In the genomic region with DNA sequence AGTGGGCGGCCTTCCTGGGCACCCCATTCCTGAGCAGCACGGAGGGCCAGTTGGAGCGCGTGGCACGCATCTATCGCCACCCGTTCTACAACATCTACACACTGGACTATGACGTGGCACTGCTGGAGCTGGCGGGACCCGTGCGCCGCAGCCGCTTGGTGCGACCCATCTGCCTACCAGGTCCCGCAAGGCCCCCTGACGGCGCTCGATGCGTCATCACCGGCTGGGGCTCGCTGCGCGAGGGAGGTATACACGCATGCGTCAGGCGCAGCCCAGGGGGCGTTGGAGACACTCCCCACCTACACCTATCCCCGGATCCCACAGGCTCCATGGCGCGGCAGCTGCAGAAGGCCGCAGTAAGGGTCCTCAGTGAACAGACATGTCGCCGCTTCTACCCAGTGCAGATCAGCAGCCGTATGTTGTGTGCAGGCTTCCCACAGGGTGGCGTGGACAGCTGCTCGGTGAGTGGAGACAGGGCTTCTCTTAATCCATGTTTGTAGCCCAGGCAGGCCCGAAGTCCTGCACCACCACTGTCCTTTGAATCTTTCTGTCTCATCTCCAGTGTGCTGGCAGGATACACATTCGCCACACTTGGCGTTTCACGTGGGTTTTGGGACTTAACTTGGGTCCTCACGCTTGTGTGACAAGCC, we compare ENCODE assay signal across 9 mouse cellular contexts. TPM values are rescaled to one million over a fixed set of nuclear protein-coding genes. Genes with fewer than 3 reads are reported as not detected.
A peak's percentile ranks its signal among the peaks of the same experiment; 100 is the strongest.
DNase-seq lines count a peak whose midpoint lies in the region; ATAC-seq and TF ChIP-seq lines count a peak whose summit lies in the region.
"Had no signal": no experiment of that assay in that cellular context is flagged by ENCODE, and none has a peak within 500 bp of the region (broad histone marks: within the 10 kb centered on the region; RNA-seq: fewer than 3 reads in every experiment).

No protein-coding gene starts in this region.

- no peak for TF ChIP-seq CTCF in bone marrow, adult 2 months (IDR thresholded peaks at IDR 0.05; ENCODE audit: control insufficient read depth, insufficient read depth, low read length)
- no peak for TF ChIP-seq CTCF in heart, postnatal 0 days (IDR thresholded peaks at IDR 0.05; ENCODE audit: low read depth)

- H3K4me1 ChIP-seq in kidney, embryonic 14.5 days (ENCODE audit: control insufficient read depth, insufficient read depth, low read length) = peaks cover 9% of the 10 kb centered on the region
- H3K4me1 ChIP-seq in bone marrow, adult 2 months (ENCODE audit: control insufficient read depth, insufficient read depth, low read length) = no peaks in the 10 kb centered on the region; the same call in none of the 2 replicates
- peaks cover 7% of the 10 kb centered on the region for H3K4me1 ChIP-seq in heart, postnatal 0 days (ENCODE audit: control insufficient read depth, insufficient read depth)
- peaks cover 37% of the 10 kb centered on the region for H3K4me1 ChIP-seq in liver, embryonic 13.5 days (replicated peaks)

- peak; percentile 28; the same call in 1 of the 2 replicates for TF ChIP-seq POLR2A in bone marrow, adult 2 months (IDR thresholded peaks at IDR 0.05; ENCODE audit: borderline replicate concordance, control insufficient read depth, low read depth, low read length)

- 38% methylated on average over 41 of the region's 41 CpGs for WGBS in kidney, embryonic 14.5 days
- WGBS in bone marrow, adult 2 months = 81% methylated on average over 41 of the region's 41 CpGs
- WGBS in heart, postnatal 0 days = 26% methylated on average over 41 of the region's 41 CpGs
- WGBS in liver, embryonic 13.5 days (ENCODE audit: insufficient replicate concordance) = 57% methylated on average over 41 of the region's 41 CpGs

- no peak for ATAC-seq in kidney, embryonic 14.5 days (ENCODE audit: low FRiP score, low TSS enrichment)
- ATAC-seq in heart, postnatal 0 days (ENCODE audit: insufficient read depth, low read depth) = no peak
- ATAC-seq in liver, embryonic 13.5 days (ENCODE audit: low read depth) = no peak

- H3K27me3 ChIP-seq in kidney, embryonic 14.5 days (ENCODE audit: control insufficient read depth, insufficient read depth, low read length) = no peaks in the 10 kb centered on the region
- no peaks in the 10 kb centered on the region for H3K27me3 ChIP-seq in heart, postnatal 0 days (ENCODE audit: control insufficient read depth, insufficient read depth, low read length)
- no peaks in the 10 kb centered on the region for H3K27me3 ChIP-seq in liver, embryonic 13.5 days
- H3K27me3 ChIP-seq: lung, embryonic 15.5 days had no signal

- H3K9me3 ChIP-seq in kidney, embryonic 14.5 days (ENCODE audit: control insufficient read depth, low read length) = no peaks in the 10 kb centered on the region
- no peaks in the 10 kb centered on the region for H3K9me3 ChIP-seq in heart, postnatal 0 days (replicated peaks; ENCODE audit: control insufficient read depth, low read length)
- no peaks in the 10 kb centered on the region for H3K9me3 ChIP-seq in liver, embryonic 13.5 days (replicated peaks)
- H3K9me3 ChIP-seq: lung, embryonic 15.5 days had no signal

- H3K4me2 ChIP-seq in kidney, embryonic 14.5 days (replicated peaks; ENCODE audit: low read depth, low read length) = 0 out of 2 replicates have a peak overlapping the region, but pooled peaks have one; percentile 4
- H3K4me2 ChIP-seq in heart, postnatal 0 days (ENCODE audit: low read depth, low read length) = 0 out of 2 replicates have a peak overlapping the region, but pooled peaks have one; percentile 6
- H3K4me2 ChIP-seq in liver, embryonic 13.5 days = peak overlapping the region; percentile 31
- H3K4me2 ChIP-seq: lung, embryonic 15.5 days had no signal

- no peak overlapping the region for H3K4me3 ChIP-seq in kidney, embryonic 14.5 days (ENCODE audit: low read length)
- no peak overlapping the region for H3K4me3 ChIP-seq in bone marrow, adult 2 months (replicated peaks; ENCODE audit: control insufficient read depth, low read depth, low read length)
- H3K4me3 ChIP-seq in heart, postnatal 0 days (ENCODE audit: low read depth, low read length) = no peak overlapping the region
- no peak overlapping the region for H3K4me3 ChIP-seq in liver, embryonic 13.5 days (replicated peaks)
- H3K4me3 ChIP-seq: lung, embryonic 15.5 days had no signal

- 0 out of 2 replicates have a peak overlapping the region, but pooled peaks have one; percentile 31 for H3K9ac ChIP-seq in kidney, embryonic 14.5 days (ENCODE audit: low read depth, low read length)
- 0 out of 2 replicates have a peak overlapping the region, but pooled peaks have one; percentile 6 for H3K9ac ChIP-seq in heart, postnatal 0 days (replicated peaks; ENCODE audit: low read depth, low read length)
- H3K9ac ChIP-seq in liver, embryonic 13.5 days = peak overlapping the region; percentile 7; the same call in 1 of the 2 replicates
- H3K9ac ChIP-seq: lung, embryonic 15.5 days had no signal

- H3K27ac ChIP-seq in kidney, embryonic 14.5 days (ENCODE audit: low read depth, low read length) = no peak overlapping the region
- no peak overlapping the region for H3K27ac ChIP-seq in bone marrow, adult 2 months (ENCODE audit: control insufficient read depth, insufficient read depth, low read depth, low read length, poor library complexity)
- no peak overlapping the region for H3K27ac ChIP-seq in heart, postnatal 0 days (ENCODE audit: low read depth)
- no peak overlapping the region; the same call in 1 of the 2 replicates for H3K27ac ChIP-seq in liver, embryonic 13.5 days
- H3K27ac ChIP-seq: lung, embryonic 15.5 days had no signal

- DNase-seq in kidney, postnatal 36 days = no peak
- DNase-seq in heart, postnatal 0 days (ENCODE audit: low spot score) = no peak
- DNase-seq in liver, embryonic 13.5 days = no peak
- DNase-seq in ovary, postnatal 36 days (ENCODE audit: low spot score) = no peak
- no peak for DNase-seq in gastrocnemius, adult 8-10 months (ENCODE audit: low spot score in 2 of 2)
- no peak for DNase-seq in natural killer cell, adult 2 months (ENCODE audit: low spot score in 2 of 2)

- no peak for TF ChIP-seq EP300 in heart, postnatal 0 days (IDR thresholded peaks at IDR 0.05; ENCODE audit: low read depth)

- H3K36me3 ChIP-seq in kidney, embryonic 14.5 days (ENCODE audit: control insufficient read depth, insufficient read depth, low read length) = peaks cover 24% of the 10 kb centered on the region
- peaks cover 12% of the 10 kb centered on the region; the same call in 1 of the 2 replicates for H3K36me3 ChIP-seq in heart, postnatal 0 days (replicated peaks; ENCODE audit: control insufficient read depth, insufficient read depth, low read length)
- H3K36me3 ChIP-seq in liver, embryonic 13.5 days = peaks cover 28% of the 10 kb centered on the region

RNA-seq across cellular contexts. Expression of a gene that starts 2.8 kb away (rescaled TPM):
- 391 and 501 TPM in 2 replicates for polyA plus RNA-seq in kidney, embryonic 14.5 days (2014; fragmentation: Nextera tagmentation; extraction: Ambion mirVana)
- 78.1 and 118 TPM in 2 replicates for polyA plus RNA-seq in bone marrow, adult 2 months (2011; ENCODE audit: insufficient read depth, insufficient read length, low replicate concordance, missing spikeins)
- 163 and 256 TPM in 2 replicates for total RNA-seq in heart, postnatal 0 days (2014; rRNA removed; ENCODE audit: low replicate concordance)
- polyA plus RNA-seq in heart, postnatal 0 days (2015; fragmentation: Nextera tagmentation; extraction: Ambion mirVana) = 355 and 386 TPM in 2 replicates
- 249 and 266 TPM in 2 replicates for polyA plus RNA-seq in liver, embryonic 13.5 days (2015; fragmentation: Nextera tagmentation; extraction: Ambion mirVana)
- 100 to 1,000 TPM; 119 to 143 (median 123) TPM for total RNA-seq in gastrocnemius, adult 8-10 months (2022)

RNA-seq across cellular contexts. Expression of a gene that starts 20.1 kb away (rescaled TPM):
- 16.0 and 17.1 TPM in 2 replicates for polyA plus RNA-seq in kidney, embryonic 14.5 days (2014; fragmentation: Nextera tagmentation; extraction: Ambion mirVana)
- 10.7 and 29.8 TPM in 2 replicates for polyA plus RNA-seq in bone marrow, adult 2 months (2011; ENCODE audit: insufficient read depth, insufficient read length, low replicate concordance, missing spikeins)
- 13.9 and 18.9 TPM in 2 replicates for total RNA-seq in heart, postnatal 0 days (2014; rRNA removed; ENCODE audit: low replicate concordance)
- 9.1 and 9.7 TPM in 2 replicates for polyA plus RNA-seq in heart, postnatal 0 days (2015; fragmentation: Nextera tagmentation; extraction: Ambion mirVana)
- 14.0 and 15.4 TPM in 2 replicates for polyA plus RNA-seq in liver, embryonic 13.5 days (2015; fragmentation: Nextera tagmentation; extraction: Ambion mirVana)
- total RNA-seq in gastrocnemius, adult 8-10 months (2022) = 1 to 10 TPM; 2.1 to 4.0 (median 2.3) TPM

RNA-seq across cellular contexts. Expression of a gene that starts 26.3 kb away (rescaled TPM):
- polyA plus RNA-seq in kidney, embryonic 14.5 days (2014; fragmentation: Nextera tagmentation; extraction: Ambion mirVana) = 0.08 and 0.10 TPM in 2 replicates
- not detected in 2 replicates for polyA plus RNA-seq in bone marrow, adult 2 months (2011; ENCODE audit: insufficient read depth, insufficient read length, low replicate concordance, missing spikeins)
- total RNA-seq in heart, postnatal 0 days (2014; rRNA removed; ENCODE audit: low replicate concordance) = not detected in 2 replicates
- polyA plus RNA-seq in heart, postnatal 0 days (2015; fragmentation: Nextera tagmentation; extraction: Ambion mirVana) = 0.03 TPM in 1 of 2 replicates, not detected in the other
- polyA plus RNA-seq in liver, embryonic 13.5 days (2015; fragmentation: Nextera tagmentation; extraction: Ambion mirVana) = 0.05 TPM in 1 of 2 replicates, not detected in the other
- under 1 TPM in 1 of 4 experiments, not detected in 3; 0.13 TPM for total RNA-seq in gastrocnemius, adult 8-10 months (2022)
- polyA plus RNA-seq: lung, embryonic 15.5 days had no signal

RNA-seq across cellular contexts. Expression of a gene that starts 31.9 kb away (rescaled TPM):
- polyA plus RNA-seq in kidney, embryonic 14.5 days (2014; fragmentation: Nextera tagmentation; extraction: Ambion mirVana) = 16.1 and 16.3 TPM in 2 replicates
- 6.3 and 17.9 TPM in 2 replicates for polyA plus RNA-seq in bone marrow, adult 2 months (2011; ENCODE audit: insufficient read depth, insufficient read length, low replicate concordance, missing spikeins)
- total RNA-seq in heart, postnatal 0 days (2014; rRNA removed; ENCODE audit: low replicate concordance) = 18.9 and 26.8 TPM in 2 replicates
- 22.3 and 28.0 TPM in 2 replicates for polyA plus RNA-seq in heart, postnatal 0 days (2015; fragmentation: Nextera tagmentation; extraction: Ambion mirVana)
- polyA plus RNA-seq in liver, embryonic 13.5 days (2015; fragmentation: Nextera tagmentation; extraction: Ambion mirVana) = 1.6 and 1.8 TPM in 2 replicates
- total RNA-seq in gastrocnemius, adult 8-10 months (2022) = 10 to 100 TPM in 3 of 4 experiments, 1 to 10 TPM in 1; 6.8 to 31.8 (median 26.9) TPM

RNA-seq across cellular contexts. Expression of a gene that starts 42.9 kb away (rescaled TPM):
- 27.2 and 35.1 TPM in 2 replicates for polyA plus RNA-seq in kidney, embryonic 14.5 days (2014; fragmentation: Nextera tagmentation; extraction: Ambion mirVana)
- 68.6 and 109 TPM in 2 replicates for polyA plus RNA-seq in bone marrow, adult 2 months (2011; ENCODE audit: insufficient read depth, insufficient read length, low replicate concordance, missing spikeins)
- total RNA-seq in heart, postnatal 0 days (2014; rRNA removed; ENCODE audit: low replicate concordance) = 35.7 and 44.4 TPM in 2 replicates
- 23.3 and 24.2 TPM in 2 replicates for polyA plus RNA-seq in heart, postnatal 0 days (2015; fragmentation: Nextera tagmentation; extraction: Ambion mirVana)
- 56.8 and 58.9 TPM in 2 replicates for polyA plus RNA-seq in liver, embryonic 13.5 days (2015; fragmentation: Nextera tagmentation; extraction: Ambion mirVana)
- total RNA-seq in gastrocnemius, adult 8-10 months (2022) = 10 to 100 TPM; 11.3 to 12.5 (median 11.7) TPM
